ENCODE assay signal across 18 mouse cellular contexts in genomic region chr12:70648812-70649188, GRCm38 (mm10).
DNase-seq lines count a peak whose midpoint lies in the region; ATAC-seq and TF ChIP-seq lines count a peak whose summit lies in the region.
"Had no signal": no experiment of that assay in that cellular context is flagged by ENCODE, and none has a peak within 500 bp of the region (broad histone marks: within the 10 kb centered on the region; RNA-seq: fewer than 3 reads in every experiment).

No protein-coding gene starts in this region.

- no peak for DNase-seq in heart, postnatal 25 days (ENCODE audit: low spot score)
- peak; percentile 8 for DNase-seq in liver, adult 2 months (ENCODE audit: extremely low read depth, low read depth, low spot score)
- DNase-seq in liver, postnatal 0 days, result no peak
- DNase-seq in brain, adult 2 months (ENCODE audit: low read depth, low spot score), result peak; percentile 57
- DNase-seq in thymus, adult 2 months, result no peak
- DNase-seq: adrenal gland, adult 8-10 months; cerebellum, adult 9-11 months; gastrocnemius, postnatal 10 days; kidney, postnatal 36 days; liver; thymus, postnatal 36 days had no signal

- H3K9ac ChIP-seq in heart, embryonic 12.5 days, result no peak overlapping the region
- no peak overlapping the region for H3K9ac ChIP-seq in liver, adult 2 months (ENCODE audit: low read depth, low read length)
- no peak overlapping the region for H3K9ac ChIP-seq in liver, postnatal 0 days (replicated peaks)
- no peak overlapping the region for H3K9ac ChIP-seq in heart, embryonic 16.5 days (ENCODE audit: low read length)
- H3K9ac ChIP-seq: hindbrain, embryonic 14.5 days; intestine, embryonic 15.5 days had no signal

- no peak for TF ChIP-seq EP300 in liver, postnatal 0 days (IDR thresholded peaks at IDR 0.05; ENCODE audit: low read depth)

- no peaks in the 10 kb centered on the region for H3K36me3 ChIP-seq in heart, embryonic 12.5 days
- H3K36me3 ChIP-seq in liver, adult 2 months (ENCODE audit: control insufficient read depth, insufficient read depth, low read length), result no peaks in the 10 kb centered on the region
- H3K36me3 ChIP-seq in liver, postnatal 0 days (replicated peaks; ENCODE audit: insufficient read depth, low read length), result no peaks in the 10 kb centered on the region
- no peaks in the 10 kb centered on the region for H3K36me3 ChIP-seq in heart, embryonic 16.5 days (ENCODE audit: control insufficient read depth, insufficient read depth)
- no peaks in the 10 kb centered on the region for H3K36me3 ChIP-seq in thymus, adult 2 months (ENCODE audit: control insufficient read depth, insufficient read depth, low read length)
- H3K36me3 ChIP-seq: intestine, embryonic 15.5 days; midbrain, embryonic 10.5 days had no signal

- H3K27ac ChIP-seq in heart, embryonic 12.5 days (ENCODE audit: poor library complexity, severe bottlenecking), result peak overlapping the region; percentile 45; the same call in 1 of the 2 replicates
- H3K27ac ChIP-seq in liver, adult 2 months (replicated peaks; ENCODE audit: insufficient read depth, low read depth, low read length), result no peak overlapping the region
- H3K27ac ChIP-seq in liver, postnatal 0 days (ENCODE audit: low read depth), result no peak overlapping the region
- H3K27ac ChIP-seq in heart, embryonic 16.5 days (ENCODE audit: low read length), result peak overlapping the region; percentile 92
- no peak overlapping the region for H3K27ac ChIP-seq in thymus, adult 2 months (ENCODE audit: control insufficient read depth, insufficient read depth, low read length)
- H3K27ac ChIP-seq: hindbrain, embryonic 14.5 days; intestine, embryonic 15.5 days; macrophage; midbrain, embryonic 10.5 days had no signal

- no peak for TF ChIP-seq CTCF in liver, adult 2 months (IDR thresholded peaks at IDR 0.05; ENCODE audit: low read depth, low read length)
- no peak for TF ChIP-seq CTCF in liver, postnatal 0 days (IDR thresholded peaks at IDR 0.05; ENCODE audit: low read depth)
- no peak for TF ChIP-seq CTCF in thymus, adult 2 months (IDR thresholded peaks at IDR 0.05; ENCODE audit: borderline replicate concordance, control insufficient read depth, extremely low read depth, insufficient read depth, low read length, poor library complexity)

- H3K4me1 ChIP-seq in heart, embryonic 12.5 days (replicated peaks), result peaks cover 44% of the 10 kb centered on the region
- H3K4me1 ChIP-seq in liver, adult 2 months (ENCODE audit: control insufficient read depth, insufficient read depth, low read length), result no peaks in the 10 kb centered on the region
- no peaks in the 10 kb centered on the region for H3K4me1 ChIP-seq in liver, postnatal 0 days (ENCODE audit: insufficient read depth)
- H3K4me1 ChIP-seq in heart, embryonic 16.5 days (ENCODE audit: control insufficient read depth, insufficient read depth, low read length), result peaks cover 36% of the 10 kb centered on the region
- 0 out of 2 replicates have a peak, but pooled peaks cover 2% of the 10 kb centered on the region for H3K4me1 ChIP-seq in thymus, adult 2 months (replicated peaks; ENCODE audit: control insufficient read depth, insufficient read depth, low read length)
- H3K4me1 ChIP-seq: intestine, embryonic 15.5 days; midbrain, embryonic 10.5 days had no signal

- H3K79me2 ChIP-seq in liver, adult 2 months (ENCODE audit: control insufficient read depth, insufficient read depth, low read length), result no peaks in the 10 kb centered on the region

- no peak for ATAC-seq in heart, embryonic 12.5 days (ENCODE audit: insufficient number of reproducible peaks, low FRiP score)
- no peak for ATAC-seq in liver, postnatal 0 days
- no peak for ATAC-seq in heart, embryonic 16.5 days (replicated peaks; ENCODE audit: extremely low read depth, insufficient read depth, low FRiP score)
- ATAC-seq: intestine, embryonic 15.5 days; Patski had no signal

- H3K4me3 ChIP-seq in heart, embryonic 12.5 days, result no peak overlapping the region
- no peak overlapping the region for H3K4me3 ChIP-seq in liver, adult 2 months (ENCODE audit: insufficient read depth, low read depth, low read length)
- H3K4me3 ChIP-seq in liver, postnatal 0 days (ENCODE audit: low read depth, low read length), result no peak overlapping the region
- no peak overlapping the region for H3K4me3 ChIP-seq in heart, embryonic 16.5 days (ENCODE audit: low read length)
- H3K4me3 ChIP-seq in thymus, adult 2 months (ENCODE audit: control insufficient read depth, insufficient read depth, low read length), result no peak overlapping the region
- H3K4me3 ChIP-seq: intestine, embryonic 15.5 days; midbrain, embryonic 10.5 days had no signal

- no peak overlapping the region for H3K4me2 ChIP-seq in heart, embryonic 12.5 days
- H3K4me2 ChIP-seq in liver, postnatal 0 days (ENCODE audit: low read depth, low read length), result no peak overlapping the region
- H3K4me2 ChIP-seq in heart, embryonic 16.5 days (ENCODE audit: low read depth, low read length), result no peak overlapping the region
- H3K4me2 ChIP-seq: hindbrain, embryonic 14.5 days; intestine, embryonic 15.5 days had no signal

- WGBS in heart, embryonic 12.5 days, result 11% methylated on average over 1 of the region's 1 CpGs
- WGBS in liver, adult 2 months, result 68% methylated on average over 1 of the region's 1 CpGs
- WGBS in liver, postnatal 0 days (ENCODE audit: insufficient replicate concordance), result 48% methylated on average over 1 of the region's 1 CpGs
- WGBS in heart, embryonic 16.5 days, result 23% methylated on average over 1 of the region's 1 CpGs
- WGBS in thymus, adult 2 months, result 98% methylated on average over 1 of the region's 1 CpGs

- no peaks in the 10 kb centered on the region for H3K27me3 ChIP-seq in heart, embryonic 12.5 days (replicated peaks)
- H3K27me3 ChIP-seq in liver, adult 2 months (ENCODE audit: control insufficient read depth, insufficient read depth, low read length), result no peaks in the 10 kb centered on the region
- no peaks in the 10 kb centered on the region for H3K27me3 ChIP-seq in liver, postnatal 0 days (ENCODE audit: insufficient read depth, low read length)
- no peaks in the 10 kb centered on the region for H3K27me3 ChIP-seq in heart, embryonic 16.5 days (ENCODE audit: control insufficient read depth, insufficient read depth, low read length)
- no peaks in the 10 kb centered on the region for H3K27me3 ChIP-seq in thymus, adult 2 months (ENCODE audit: control insufficient read depth, insufficient read depth, low read length)
- H3K27me3 ChIP-seq: intestine, embryonic 15.5 days; Patski had no signal

- intact Hi-C loops in heart, postnatal 25 days (cut with DNase I), result no loop called here

- no peak for TF ChIP-seq POLR2A in liver, adult 2 months (IDR thresholded peaks at IDR 0.05; ENCODE audit: extremely low read depth, insufficient read depth, low read length)
- TF ChIP-seq POLR2A in thymus, adult 2 months (IDR thresholded peaks at IDR 0.05; ENCODE audit: control insufficient read depth, extremely low read depth, insufficient read depth, low read length, poor library complexity), result no peak

- H3K9me3 ChIP-seq in heart, embryonic 12.5 days (replicated peaks), result peaks cover 3% of the 10 kb centered on the region; the same call in 1 of the 2 replicates
- H3K9me3 ChIP-seq in liver, postnatal 0 days (ENCODE audit: low read length), result no peaks in the 10 kb centered on the region
- H3K9me3 ChIP-seq in heart, embryonic 16.5 days (replicated peaks; ENCODE audit: control insufficient read depth, low read length), result no peaks in the 10 kb centered on the region
- H3K9me3 ChIP-seq: intestine, embryonic 15.5 days; midbrain, embryonic 10.5 days had no signal

Comparison
In these comparisons a context has a peak if more than half of its experiments do, and no peak if none do; other contexts are left out.
1. DNase-seq: peak in liver, adult 2 months (single experiment) and brain, adult 2 months (single experiment); none in heart, postnatal 25 days (single experiment), liver, postnatal 0 days (single experiment) and thymus, adult 2 months (single experiment).
2. H3K27ac ChIP-seq: peak in heart, embryonic 12.5 days (single experiment) and heart, embryonic 16.5 days (single experiment); none in liver, adult 2 months (single experiment), liver, postnatal 0 days (single experiment) and thymus, adult 2 months (single experiment).